Mouse (Mus musculus) left cerebral cortex, adult 2 months (tissue): ENCODE data around the gene Trim16. TPM values are rescaled to one million over a fixed set of nuclear protein-coding genes. Genes with fewer than 3 reads are reported as not detected.

Experiments used
- DNase-seq, 2 experiments: peaks; one replicate each; pipeline ENCODE4 v3.0.0; 2021 to 2022; ENCODE audit warnings: low spot score in 2 of 2, mixed read lengths in 1 of 2; ENCODE audit errors: extremely low spot score in 1 of 2
- H3K27ac ChIP-seq: fragments of 200-600 bp; 2 replicates; pipeline ENCODE4 v1.8.1; 2022
- H3K4me3 ChIP-seq: fragments of 200-600 bp; 2 replicates; pipeline ENCODE4 v1.8.1; 2022
- CTCF ChIP-seq: fragments of 200-600 bp; IDR thresholded peaks from 2 replicates; pipeline ENCODE4 v1.8.1; 2022; ENCODE audit warnings: antibody characterized with exemption, mild to moderate bottlenecking, moderate library complexity
- intact Hi-C: fragments of 180-260 bp; cut with DNase I; formaldehyde crosslinking; loops from one replicate; pipeline ENCODE4 v1.15.1; 2025
- total RNA-seq, 2 experiments: library from RNA; stranded (reverse); gene quantifications; 2 replicates each; pipeline ENCODE4 v1.2.3; 2021

The Trim16 gene
- total RNA-seq, 2 experiments from 2014 or later, result 2.4 to 4.0 TPM

DNA sequence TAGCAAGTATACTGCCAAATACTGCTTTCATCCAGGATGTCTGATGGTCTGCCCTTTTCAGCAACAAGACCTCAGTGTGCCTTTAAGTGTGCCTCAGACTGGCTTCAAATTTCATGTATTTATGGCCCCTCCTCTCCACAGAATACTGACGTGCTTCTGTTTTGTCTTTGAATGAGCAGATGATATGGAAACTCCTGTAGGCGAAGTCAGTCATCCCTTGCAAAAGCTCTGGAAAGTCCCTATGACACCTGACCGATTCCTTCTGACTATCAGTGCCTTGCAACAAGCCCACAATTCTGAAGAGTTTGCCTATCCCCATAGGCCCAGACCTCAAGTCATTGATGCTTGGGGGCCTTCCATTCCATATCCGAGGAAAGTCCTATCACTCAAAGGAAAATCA is 56.4 kb downstream of the Trim16 start:
- Histone ChIP-seq H3K4me3 (no peak overlapping the region), H3K27ac (no peak overlapping the region)
- TF ChIP-seq CTCF, result no peak
- intact Hi-C loops, result no loop called here
- no peak for DNase-seq

DNA sequence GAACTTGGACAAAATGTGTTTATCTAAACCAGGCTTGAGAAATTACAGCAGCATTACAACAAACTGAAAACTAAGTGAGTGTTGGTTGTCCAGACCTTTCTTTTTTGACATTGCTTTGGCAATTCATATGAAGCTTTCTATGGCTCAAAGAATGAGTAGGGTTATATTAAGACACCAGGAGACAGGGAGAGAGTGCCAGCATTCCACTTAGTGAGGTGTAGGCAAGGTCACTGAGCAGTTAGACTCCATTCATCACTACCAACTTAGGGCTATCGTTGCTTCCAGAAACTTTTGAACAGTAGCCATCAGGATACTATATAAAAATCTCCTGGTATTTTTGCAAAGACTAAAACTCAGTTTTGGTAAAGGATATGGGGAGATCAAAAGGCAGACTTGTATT is 57.4 kb downstream of the Trim16 start:
- DNase-seq, result no peak
- Histone ChIP-seq H3K4me3 (no peak overlapping the region), H3K27ac (no peak overlapping the region)
- no peak for TF ChIP-seq CTCF
- intact Hi-C loops, result no loop called here

DNA sequence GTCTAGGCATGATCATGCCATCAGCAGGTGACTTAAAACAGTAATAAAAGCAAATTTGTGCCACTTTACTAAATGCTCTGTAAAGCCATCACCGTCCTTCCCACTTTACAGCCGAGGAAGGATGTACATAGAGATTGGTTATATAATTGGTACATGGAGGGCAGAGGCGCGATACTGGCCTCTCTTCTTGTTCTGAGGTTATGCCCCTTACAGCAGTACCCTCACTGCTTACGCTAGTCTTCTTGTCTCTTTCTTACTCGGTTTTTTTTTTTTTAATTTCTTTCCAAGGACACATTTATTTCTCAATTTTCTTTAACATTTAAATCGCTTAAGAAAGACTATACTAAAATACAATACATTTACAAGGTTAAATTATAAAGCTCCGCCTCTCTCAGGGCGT is 58.7 kb downstream of the Trim16 start:
- TF ChIP-seq CTCF, result no peak
- intact Hi-C loops, result no loop called here
- peak overlapping the region; percentile 76 for H3K27ac ChIP-seq
- DNase-seq, result no peak
- peak overlapping the region; percentile 73 for H3K4me3 ChIP-seq

DNA sequence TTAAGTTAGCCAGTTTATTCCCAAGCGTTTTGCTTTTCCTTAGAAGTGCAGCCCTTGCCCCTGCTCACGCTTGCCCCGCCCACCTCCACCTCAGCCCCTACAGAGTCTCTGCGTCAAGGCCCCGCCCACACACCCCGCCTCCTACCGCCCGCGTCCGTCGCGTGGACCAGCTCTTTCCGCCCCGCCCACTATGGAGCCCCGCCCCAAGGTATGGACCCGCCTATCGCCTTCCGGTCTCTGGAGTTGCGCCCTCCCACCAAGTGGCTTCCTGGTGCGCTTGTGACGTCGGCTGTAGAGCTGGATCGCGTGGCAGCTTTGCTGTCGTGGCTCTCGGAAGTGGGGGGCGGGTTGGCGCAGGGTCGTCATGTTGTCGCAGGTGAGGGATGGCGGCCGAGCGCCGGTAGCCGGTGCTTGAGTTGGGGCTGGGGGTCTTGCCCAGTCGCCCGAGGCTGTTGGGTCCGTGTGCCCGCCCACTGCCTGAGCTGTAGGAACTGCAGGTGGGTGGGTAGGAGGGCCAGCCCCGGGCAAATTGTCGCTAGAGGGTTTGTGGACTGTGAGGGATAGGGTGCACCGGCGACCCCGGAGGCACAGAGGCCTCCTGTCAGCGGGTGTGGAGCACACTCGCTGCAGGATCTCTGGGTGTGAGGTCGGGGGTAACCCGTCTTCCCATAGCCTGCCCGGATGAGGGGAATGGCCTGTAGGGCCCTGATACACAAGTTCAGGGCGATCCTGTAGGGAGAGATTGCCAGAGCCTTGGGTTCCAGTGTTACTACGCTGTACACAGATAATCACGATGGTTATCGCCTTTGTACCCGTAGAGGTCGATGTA is 59.4 kb downstream of the Trim16 start, which contains the start of gene Tvp23b:
Tvp23b (plus strand) TSS at position 236 of the 829 bp plus-strand sequence.
- no peak; the same call in 1 of the 2 replicates for TF ChIP-seq CTCF
- peak; percentile 95 to 98 for DNase-seq
- Histone ChIP-seq H3K4me3 (peak within 1 kb of the TSS; percentile 73), H3K27ac (peak within 1 kb of the TSS; percentile 87)
- intact Hi-C loops, result no loop called here

DNA sequence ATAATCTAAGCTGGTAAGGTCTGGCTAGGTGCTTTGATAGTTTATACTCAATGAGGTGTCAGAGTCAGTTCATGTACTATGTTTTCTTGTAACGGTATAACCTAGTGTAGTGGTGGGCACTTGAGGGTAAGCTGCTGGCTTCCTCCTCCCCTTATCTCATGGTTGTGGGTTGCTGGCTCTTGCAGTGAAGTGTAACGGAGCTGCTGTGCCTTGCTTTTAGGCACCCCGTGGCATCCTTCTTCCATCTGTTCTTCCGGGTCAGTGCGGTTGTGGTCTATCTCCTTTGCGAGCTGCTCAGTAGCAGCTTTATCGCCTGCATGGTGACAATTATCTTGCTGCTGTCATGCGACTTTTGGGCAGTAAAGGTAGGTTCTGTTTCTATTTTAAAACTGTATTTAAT is 63.4 kb downstream of the Trim16 start:
- no peak for TF ChIP-seq CTCF
- no peak overlapping the region for H3K27ac ChIP-seq

DNA sequence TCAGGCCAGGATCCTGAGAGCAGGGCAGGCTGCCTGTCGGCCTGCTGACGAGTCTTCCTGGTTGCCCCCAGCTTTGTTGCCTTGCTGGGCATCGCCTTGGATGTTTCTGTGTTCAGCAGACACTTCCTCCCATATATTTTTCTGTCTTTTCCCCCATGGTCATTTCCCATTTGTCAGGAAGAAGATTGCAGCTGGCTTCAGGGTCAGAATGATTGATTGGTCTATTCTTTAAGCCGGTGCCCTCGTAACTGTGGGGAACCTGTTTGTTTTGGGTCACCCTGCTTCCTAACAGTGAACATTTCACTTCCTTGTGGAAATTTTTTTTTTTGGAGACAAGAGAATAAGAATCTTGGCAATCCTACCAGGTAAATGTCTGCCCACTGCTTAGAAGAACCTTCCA is 65.3 kb downstream of the Trim16 start:
- H3K4me3 ChIP-seq, result no peak overlapping the region
- H3K27ac ChIP-seq, result no peak overlapping the region
- DNase-seq, result no peak
- TF ChIP-seq CTCF, result no peak
- intact Hi-C loops, result no loop called here

More for the DNA sequence above, 63.4 kb downstream of the Trim16 start:
- no peak for DNase-seq
- no peak overlapping the region for H3K4me3 ChIP-seq
- intact Hi-C loops, result no loop called here

DNA sequence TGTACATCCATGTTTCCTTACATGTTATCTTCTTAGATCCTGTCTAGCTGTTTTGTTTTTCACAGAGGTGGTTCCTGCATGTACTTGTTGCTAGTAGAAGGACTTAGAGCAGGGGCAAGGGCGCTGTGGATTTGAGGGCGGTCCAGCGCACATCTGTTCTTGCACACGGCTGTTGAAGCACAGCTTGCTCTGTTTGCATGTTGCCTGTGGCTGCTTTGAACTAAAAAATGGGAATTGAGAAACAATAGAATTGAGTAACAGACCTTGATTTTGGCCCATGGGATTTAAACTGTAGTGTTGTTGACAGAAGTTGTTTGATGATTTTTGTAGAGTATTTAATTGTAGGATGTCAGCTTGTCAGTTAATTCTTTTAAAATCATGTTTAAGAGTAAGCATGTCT is 70.8 kb downstream of the Trim16 start:
- H3K4me3 ChIP-seq, result no peak overlapping the region
- no peak overlapping the region for H3K27ac ChIP-seq
- DNase-seq, result no peak
- TF ChIP-seq CTCF, result no peak
- intact Hi-C loops, result no loop called here

DNA sequence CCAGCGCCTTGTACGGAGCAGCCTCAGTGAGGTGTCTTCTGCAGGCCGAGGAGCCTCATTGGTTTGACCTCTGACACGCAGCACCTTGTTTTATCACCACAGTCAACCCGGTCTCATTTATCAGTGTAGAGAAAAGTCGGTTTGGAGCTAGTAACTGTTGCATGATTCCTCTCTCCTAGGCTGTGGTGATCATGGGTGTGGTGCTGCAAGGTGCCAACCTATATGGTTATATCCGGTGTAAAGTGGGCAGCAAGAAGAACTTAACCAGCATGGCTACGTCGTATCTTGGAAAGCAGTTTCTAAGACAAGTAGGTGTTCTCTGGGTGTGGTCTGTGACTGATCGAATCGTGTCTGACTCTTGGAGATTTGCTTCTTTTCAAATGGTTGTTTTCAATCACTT is 71.7 kb downstream of the Trim16 start:
- no peak for TF ChIP-seq CTCF
- Histone ChIP-seq H3K27ac (no peak overlapping the region), H3K4me3 (no peak overlapping the region)
- no peak for DNase-seq
- intact Hi-C loops, result no loop called here

Other genes with a start within 250 kb of the Trim16 start
- 10 to 100 TPM; 17.1 to 18.7 TPM for gene Trpv2, start 245.7 kb upstream of the Trim16 start, total RNA-seq
- gene Lrrc75a, start 171.7 kb upstream of the Trim16 start, total RNA-seq, result 10 to 100 TPM; 20.0 to 24.9 TPM
- gene Mmgt2, start 171.6 kb upstream of the Trim16 start, total RNA-seq, result 10 to 100 TPM; 21.5 to 28.4 TPM
- 10 to 100 TPM; 16.2 to 17.3 TPM for gene Zfp287, start 88.3 kb upstream of the Trim16 start, total RNA-seq
- gene Gm10428, start 67.1 kb upstream of the Trim16 start, total RNA-seq, result not detected
- 10 to 100 TPM; 26.8 to 29.0 TPM for gene Zfp286, start 30.8 kb upstream of the Trim16 start, total RNA-seq
- 1 to 10 TPM in 1 of 2 experiments, under 1 TPM in 1; 0.96 to 1.2 TPM for gene Fbxw10, start 26.8 kb downstream of the Trim16 start, total RNA-seq
- 10 to 100 TPM; 29.2 to 31.4 TPM for gene Tvp23b, start 59.2 kb downstream of the Trim16 start, total RNA-seq
- not detected for gene Cdrt4, start 131.0 kb downstream of the Trim16 start, total RNA-seq
- gene Tekt3, start 241.4 kb downstream of the Trim16 start, total RNA-seq, result not detected